Mouse (Mus musculus) stomach, embryonic 15.5 days (tissue): ENCODE measurements around the gene Slc46a2. TPM values are rescaled to one million over a fixed set of nuclear protein-coding genes. Genes with fewer than 3 reads are reported as not detected.

Experiments
- ATAC-seq: fragments of 200-750 bp; cut with Nextera tagmentation; 2 replicates; pipeline ENCODE4 v1.8.0; 2017; ENCODE audit warnings: low read depth, moderate number of reproducible peaks, moderate TSS enrichment; ENCODE audit not compliant: insufficient read depth, low FRiP score
- H3K27ac ChIP-seq: fragments of 300-500 bp; sonication (generic); 2 replicates; pipeline ENCODE4 v1.5.1; 2015; ENCODE audit warnings: mild to moderate bottlenecking, inconsistent platforms
- H3K27me3 ChIP-seq: fragments of 300-500 bp; sonication (generic); replicated peaks from 2 replicates; pipeline ENCODE4 v1.6.1; 2015; ENCODE audit warnings: inconsistent platforms
- H3K36me3 ChIP-seq: fragments of 300-500 bp; sonication (generic); 2 replicates; pipeline ENCODE4 v1.6.1; 2015; ENCODE audit warnings: inconsistent platforms
- H3K4me1 ChIP-seq: fragments of 300-500 bp; sonication (generic); 2 replicates; pipeline ENCODE4 v1.6.1; 2015; ENCODE audit warnings: inconsistent platforms
- H3K4me2 ChIP-seq: fragments of 300-500 bp; sonication (generic); 2 replicates; pipeline ENCODE4 v1.6.1; 2015; ENCODE audit warnings: mild to moderate bottlenecking, inconsistent platforms
- H3K4me3 ChIP-seq: fragments of 300-500 bp; sonication (generic); replicated peaks from 2 replicates; pipeline ENCODE4 v1.5.1; 2015; ENCODE audit warnings: inconsistent platforms
- H3K9ac ChIP-seq: fragments of 300-500 bp; sonication (generic); 2 replicates; pipeline ENCODE4 v1.6.1; 2015; ENCODE audit warnings: inconsistent platforms
- H3K9me3 ChIP-seq: fragments of 300-500 bp; sonication (generic); 2 replicates; pipeline ENCODE4 v1.6.1; 2016; ENCODE audit warnings: inconsistent platforms
- WGBS: fragments of 180-500 bp; shearing (Covaris S2); methylation state at CpG from one replicate; pipeline ENCODE4 v1.1.7; 2015; 5-methylcytosine and 5-hydroxymethylcytosine counted together
- polyA plus RNA-seq: library from polyadenylated mRNA; unstranded; fragments of >200 nt; fragmentation: Nextera tagmentation; extraction: Ambion mirVana; gene quantifications from 2 replicates; pipeline ENCODE4 v1.2.1, GENCODE M21; 2015

Slc46a2 gene
- polyA plus RNA-seq, 1 experiment from 2014 or later: 0.10 TPM

DNA sequence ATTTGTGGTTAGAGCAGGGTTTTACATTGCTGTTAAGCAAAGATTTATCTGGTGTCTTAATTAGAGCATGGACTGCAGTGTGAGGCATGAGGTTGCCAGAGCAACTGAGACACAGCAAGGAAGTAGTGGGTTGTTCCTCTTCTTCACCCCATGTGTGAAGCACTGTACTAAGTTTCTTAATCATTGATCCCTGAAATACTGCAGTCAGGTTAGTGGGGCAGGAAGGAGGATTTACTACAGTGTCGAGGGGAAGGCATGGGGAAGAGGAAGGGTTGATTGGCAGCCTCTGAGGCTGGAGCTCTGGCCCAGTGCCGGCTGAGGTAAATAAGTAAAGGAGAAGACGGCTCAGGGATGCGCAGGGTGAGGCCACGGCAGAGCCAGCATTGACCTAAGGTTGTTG, 26.8 kb downstream of the Slc46a2 start:
- Histone ChIP-seq H3K4me2 (no peak overlapping the region), H3K4me3 (no peak overlapping the region), H3K36me3 (no peaks in the 10 kb centered on the region), H3K27ac (no peak overlapping the region), H3K9ac (no peak overlapping the region), H3K4me1 (no peaks in the 10 kb centered on the region), H3K9me3 (no peaks in the 10 kb centered on the region), H3K27me3 (no peaks in the 10 kb centered on the region)
- no peak for ATAC-seq
- 76% methylated on average over 5 of the region's 5 CpGs for WGBS

GRCm38 (mm10) chr4:59887011-59887410, 27.8 kb downstream of the Slc46a2 start:
- Histone ChIP-seq H3K27ac (no peak overlapping the region), H3K36me3 (no peaks in the 10 kb centered on the region), H3K4me1 (no peaks in the 10 kb centered on the region), H3K9ac (no peak overlapping the region), H3K9me3 (no peaks in the 10 kb centered on the region), H3K4me2 (no peak overlapping the region), H3K4me3 (no peak overlapping the region), H3K27me3 (no peaks in the 10 kb centered on the region)
- WGBS: 88% methylated on average over 5 of the region's 5 CpGs
- no peak for ATAC-seq

DNA sequence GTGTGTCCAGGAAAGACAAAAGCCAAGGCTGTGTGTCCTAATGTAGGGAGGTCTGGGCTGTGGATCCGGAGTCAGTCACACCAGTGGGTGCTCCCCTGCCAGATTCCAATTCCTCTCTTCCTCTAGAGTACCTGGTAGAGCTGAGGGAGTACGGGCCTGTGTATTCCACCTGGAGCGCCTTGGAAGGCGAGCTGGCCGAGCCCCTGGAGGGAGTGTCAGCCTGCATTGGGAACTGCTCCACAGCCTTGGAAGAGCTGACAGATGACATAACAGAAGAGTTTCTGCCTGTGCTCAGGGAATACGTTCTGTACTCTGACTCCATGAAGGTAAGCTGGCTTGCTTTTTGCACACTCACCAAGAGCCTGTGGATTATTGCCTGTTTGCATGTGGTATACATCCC, 28.6 kb downstream of the Slc46a2 start:
- H3K9me3 ChIP-seq: no peaks in the 10 kb centered on the region
- 82% methylated on average over 6 of the region's 6 CpGs for WGBS
- no peak overlapping the region for H3K27ac ChIP-seq

DNA sequence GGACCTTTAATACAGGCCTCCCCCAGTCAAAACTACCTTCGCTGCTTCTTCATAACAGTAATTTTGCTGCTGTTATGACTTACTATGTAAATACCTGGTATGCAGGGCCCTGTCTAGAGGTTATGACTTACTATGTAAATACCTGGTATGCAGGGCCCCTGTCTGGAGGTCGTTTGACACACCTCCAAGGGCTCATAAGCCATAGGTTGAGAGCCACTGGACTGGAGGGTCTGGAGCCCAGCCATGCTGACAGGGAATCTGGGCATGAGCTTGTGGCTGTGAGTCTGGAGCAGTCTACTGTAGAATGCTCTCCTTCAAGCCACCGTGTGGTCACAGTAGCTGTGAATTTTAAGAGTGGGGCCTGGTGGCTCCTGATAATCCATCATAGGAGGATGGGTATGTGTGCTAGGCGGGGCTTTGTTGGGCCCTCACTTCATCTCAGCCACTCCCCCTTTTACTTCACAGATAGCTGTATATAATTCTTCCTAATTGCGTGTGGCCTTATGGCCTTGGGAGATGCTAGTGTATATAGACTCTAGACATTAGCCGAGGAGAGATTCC, 30.6 kb downstream of the Slc46a2 start:
- H3K4me3 ChIP-seq: no peak overlapping the region
- no peak overlapping the region for H3K9ac ChIP-seq
- H3K27me3 ChIP-seq: no peaks in the 10 kb centered on the region
- H3K27ac ChIP-seq: no peak overlapping the region
- H3K36me3 ChIP-seq: 0 out of 2 replicates have a peak, but pooled peaks cover 4% of the 10 kb centered on the region
- H3K4me1 ChIP-seq: no peaks in the 10 kb centered on the region
- H3K9me3 ChIP-seq: no peaks in the 10 kb centered on the region
- WGBS: 61% methylated on average over 6 of the region's 6 CpGs
- H3K4me2 ChIP-seq: no peak overlapping the region
- peak; percentile 57 for ATAC-seq

More for the DNA sequence above, 28.6 kb downstream of the Slc46a2 start:
- no peak overlapping the region for H3K4me3 ChIP-seq
- H3K9ac ChIP-seq: no peak overlapping the region
- H3K36me3 ChIP-seq: no peaks in the 10 kb centered on the region
- no peak overlapping the region for H3K4me2 ChIP-seq
- H3K4me1 ChIP-seq: no peaks in the 10 kb centered on the region
- no peak for ATAC-seq
- H3K27me3 ChIP-seq: no peaks in the 10 kb centered on the region

GRCm38 (mm10) chr4:59881210-59881609, 33.6 kb downstream of the Slc46a2 start:
- H3K36me3 ChIP-seq: 0 out of 2 replicates have a peak, but pooled peaks cover 4% of the 10 kb centered on the region
- H3K27me3 ChIP-seq: no peaks in the 10 kb centered on the region
- no peak overlapping the region for H3K4me2 ChIP-seq
- WGBS: 69% methylated on average over 2 of the region's 2 CpGs
- H3K9me3 ChIP-seq: no peaks in the 10 kb centered on the region
- H3K27ac ChIP-seq: no peak overlapping the region
- no peak for ATAC-seq
- H3K9ac ChIP-seq: no peak overlapping the region
- no peaks in the 10 kb centered on the region for H3K4me1 ChIP-seq
- no peak overlapping the region for H3K4me3 ChIP-seq

DNA sequence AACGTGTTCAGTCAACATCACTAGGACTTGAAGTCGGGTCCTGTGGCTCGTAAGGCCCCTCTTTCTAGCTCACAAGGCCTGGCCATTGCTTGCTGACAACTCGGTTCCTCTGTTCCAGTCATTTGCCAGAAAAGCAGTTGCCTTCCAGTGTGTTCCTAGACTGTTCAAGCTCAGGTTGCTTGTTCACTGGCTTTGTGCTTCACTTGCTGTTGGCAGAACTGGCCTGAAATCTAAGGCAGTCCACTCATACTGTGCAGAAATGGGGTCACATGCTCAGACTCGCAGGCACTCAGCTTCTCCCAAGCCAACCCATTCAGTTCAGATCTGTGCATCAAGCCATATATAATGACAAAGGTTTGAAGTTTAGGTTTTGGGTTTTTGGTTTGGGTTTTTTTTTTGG, 34.1 kb downstream of the Slc46a2 start:
- no peak overlapping the region for H3K4me3 ChIP-seq
- no peak overlapping the region for H3K27ac ChIP-seq
- H3K4me1 ChIP-seq: no peaks in the 10 kb centered on the region
- no peak overlapping the region for H3K4me2 ChIP-seq
- no peaks in the 10 kb centered on the region for H3K27me3 ChIP-seq
- H3K9me3 ChIP-seq: no peaks in the 10 kb centered on the region
- H3K36me3 ChIP-seq: 0 out of 2 replicates have a peak, but pooled peaks cover 4% of the 10 kb centered on the region
- ATAC-seq: no peak
- H3K9ac ChIP-seq: no peak overlapping the region
- 80% methylated on average over 5 of the region's 5 CpGs for WGBS

GRCm38 (mm10) chr4:59879444-59879843, 35.4 kb downstream of the Slc46a2 start:
- no peak for ATAC-seq
- Histone ChIP-seq H3K4me3 (no peak overlapping the region), H3K9ac (no peak overlapping the region), H3K27ac (no peak overlapping the region), H3K27me3 (no peaks in the 10 kb centered on the region), H3K4me1 (no peaks in the 10 kb centered on the region), H3K9me3 (no peaks in the 10 kb centered on the region), H3K4me2 (no peak overlapping the region), H3K36me3 (0 out of 2 replicates have a peak, but pooled peaks cover 4% of the 10 kb centered on the region)
- WGBS: 93% methylated on average over 3 of the region's 3 CpGs

DNA sequence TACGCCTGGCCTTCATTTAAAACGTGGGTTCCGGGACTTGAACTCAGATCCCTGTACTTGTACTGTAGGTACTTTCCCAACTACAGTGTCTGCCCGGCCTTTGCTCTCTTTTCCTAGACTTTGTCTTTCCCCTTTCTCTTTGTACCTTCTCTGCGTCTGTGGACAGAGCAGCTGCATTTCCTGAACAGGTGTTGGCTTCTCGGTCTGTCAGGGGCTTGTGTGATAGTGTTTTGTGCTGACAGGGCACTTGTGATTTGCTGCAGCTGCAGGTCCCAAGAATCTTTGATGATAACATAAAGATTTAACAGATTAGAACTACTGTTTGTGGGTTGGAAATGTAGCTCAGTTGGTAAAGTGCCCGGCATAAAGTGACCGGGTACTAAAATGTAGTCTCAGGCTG, 36.3 kb downstream of the Slc46a2 start:
- ATAC-seq: no peak
- H3K9me3 ChIP-seq: no peaks in the 10 kb centered on the region
- no peak overlapping the region for H3K4me2 ChIP-seq
- H3K4me3 ChIP-seq: no peak overlapping the region
- no peak overlapping the region for H3K27ac ChIP-seq
- WGBS: 77% methylated on average over 8 of the region's 8 CpGs
- H3K36me3 ChIP-seq: 0 out of 2 replicates have a peak, but pooled peaks cover 4% of the 10 kb centered on the region
- no peak overlapping the region for H3K9ac ChIP-seq
- H3K4me1 ChIP-seq: no peaks in the 10 kb centered on the region
- H3K27me3 ChIP-seq: no peaks in the 10 kb centered on the region

DNA sequence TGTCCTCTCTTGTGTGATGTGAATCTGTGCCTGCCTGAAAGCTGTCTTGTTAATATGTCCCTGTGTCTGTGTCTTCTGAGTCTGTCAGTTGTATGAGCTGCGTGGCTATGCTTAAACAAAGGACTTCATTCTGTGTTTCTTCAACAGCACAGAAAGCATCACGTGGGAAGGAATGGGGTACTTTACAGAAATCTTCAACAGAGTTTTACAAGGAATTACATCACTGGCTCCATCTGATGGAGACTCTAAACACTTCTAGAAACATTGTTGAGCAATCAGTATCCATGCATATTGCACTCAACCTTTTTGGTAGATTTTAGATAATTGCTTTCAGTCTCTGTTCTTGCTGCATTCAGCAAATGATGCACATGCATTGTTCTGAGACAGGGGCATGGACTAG, 37.8 kb downstream of the Slc46a2 start:
- 80% methylated on average over 2 of the region's 2 CpGs for WGBS
- Histone ChIP-seq H3K9ac (no peak overlapping the region), H3K27ac (no peak overlapping the region), H3K4me1 (no peaks in the 10 kb centered on the region), H3K9me3 (no peaks in the 10 kb centered on the region), H3K27me3 (no peaks in the 10 kb centered on the region), H3K36me3 (0 out of 2 replicates have a peak, but pooled peaks cover 4% of the 10 kb centered on the region), H3K4me3 (no peak overlapping the region), H3K4me2 (no peak overlapping the region)
- ATAC-seq: no peak

DNA sequence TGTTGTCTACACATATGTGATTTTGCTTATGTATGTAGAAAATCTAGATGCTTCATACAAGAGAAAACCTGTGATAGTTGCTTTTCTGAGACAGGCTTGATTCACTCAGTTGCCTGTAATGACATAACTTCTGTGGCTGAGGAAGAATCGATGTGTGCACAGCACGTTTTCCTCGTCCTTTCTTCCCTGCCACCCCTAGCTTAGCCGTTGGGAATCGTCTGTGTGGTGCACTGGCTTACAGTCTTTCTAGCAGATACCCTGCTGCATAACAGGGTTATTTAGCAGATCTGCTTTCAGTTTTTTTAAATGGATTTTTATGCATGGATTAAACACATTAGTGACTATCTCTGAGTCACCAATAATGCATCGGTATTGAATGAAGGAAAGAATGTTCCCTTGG, 38.3 kb downstream of the Slc46a2 start:
- Histone ChIP-seq H3K4me2 (no peak overlapping the region), H3K27me3 (no peaks in the 10 kb centered on the region), H3K9ac (no peak overlapping the region), H3K4me3 (no peak overlapping the region), H3K27ac (no peak overlapping the region), H3K9me3 (no peaks in the 10 kb centered on the region), H3K4me1 (no peaks in the 10 kb centered on the region), H3K36me3 (0 out of 2 replicates have a peak, but pooled peaks cover 4% of the 10 kb centered on the region)
- no peak for ATAC-seq
- WGBS: 82% methylated on average over 6 of the region's 6 CpGs

DNA sequence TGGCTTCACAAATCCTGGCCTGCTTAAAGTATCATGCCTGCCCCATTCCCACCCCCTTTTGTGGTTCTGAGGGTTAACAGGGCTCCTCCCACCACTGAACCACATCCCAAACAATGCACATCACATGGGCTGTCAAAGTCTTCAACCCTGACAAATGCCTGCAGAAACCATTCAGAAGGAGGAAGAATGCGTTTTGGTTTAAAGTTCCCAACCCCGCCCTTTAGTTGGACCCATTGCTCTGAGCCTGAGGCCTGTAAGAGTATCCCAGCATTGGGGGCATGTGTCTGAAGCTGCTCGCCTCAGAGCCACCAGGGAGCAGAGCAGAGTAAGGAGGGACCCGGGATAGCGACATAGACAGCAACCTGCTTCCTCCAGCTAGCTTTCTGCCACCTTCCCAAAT, 41.0 kb downstream of the Slc46a2 start:
- WGBS: 47% methylated on average over 5 of the region's 5 CpGs
- Histone ChIP-seq H3K9ac (no peak overlapping the region), H3K4me3 (no peak overlapping the region), H3K36me3 (no peaks in the 10 kb centered on the region), H3K27ac (no peak overlapping the region), H3K27me3 (no peaks in the 10 kb centered on the region), H3K4me2 (no peak overlapping the region), H3K4me1 (peaks cover 4% of the 10 kb centered on the region; the same call in 1 of the 2 replicates), H3K9me3 (no peaks in the 10 kb centered on the region)
- ATAC-seq: no peak

GRCm38 (mm10) chr4:59873240-59873639, 41.6 kb downstream of the Slc46a2 start:
- H3K4me2 ChIP-seq: no peak overlapping the region
- no peaks in the 10 kb centered on the region for H3K9me3 ChIP-seq
- H3K27me3 ChIP-seq: no peaks in the 10 kb centered on the region
- H3K36me3 ChIP-seq: no peaks in the 10 kb centered on the region
- no peak overlapping the region for H3K9ac ChIP-seq
- ATAC-seq: no peak
- peaks cover 4% of the 10 kb centered on the region; the same call in 1 of the 2 replicates for H3K4me1 ChIP-seq
- 64% methylated on average over 6 of the region's 6 CpGs for WGBS
- H3K27ac ChIP-seq: no peak overlapping the region
- H3K4me3 ChIP-seq: no peak overlapping the region
